Mouse (Mus musculus) forebrain, postnatal 0 days (tissue): ENCODE measurements at regions not wholly inside any gene's neighbourhood (a gene's known extent, or its start where the extent isn't known, plus 50 kb on each side); places are given as distances from the start of the nearest gene placed in this dataset.

Experiments
- ATAC-seq: fragments of 200-750 bp; cut with Nextera tagmentation; 2 replicates; pipeline ENCODE4 v1.8.0; 2017; ENCODE audit warnings: mild to moderate bottlenecking, moderate library complexity
- DNase-seq: peaks from one replicate; pipeline ENCODE4 v3.0.0-alpha.2; 2015
- H3K27ac ChIP-seq: fragments of 300-500 bp; sonication (generic); 2 replicates; pipeline ENCODE4 v1.5.1; 2014; ENCODE audit warnings: low read depth, mild to moderate bottlenecking, antibody characterized with exemption, low read length, moderate library complexity, mixed read lengths
- H3K27me3 ChIP-seq: fragments of 300-500 bp; sonication (generic); 2 replicates; pipeline ENCODE4 v1.6.1; 2014; ENCODE audit warnings: mild to moderate bottlenecking, low read length, mixed read lengths; ENCODE audit not compliant: insufficient read depth
- H3K36me3 ChIP-seq: fragments of 300-500 bp; sonication (generic); 2 replicates; pipeline ENCODE4 v1.6.1; 2014; ENCODE audit warnings: mild to moderate bottlenecking, moderate library complexity; ENCODE audit not compliant: insufficient read depth
- H3K4me1 ChIP-seq: fragments of 300-500 bp; sonication (generic); 2 replicates; pipeline ENCODE4 v1.6.1; 2014; ENCODE audit warnings: antibody characterized with exemption; ENCODE audit not compliant: insufficient read depth
- H3K4me2 ChIP-seq: fragments of 300-500 bp; sonication (generic); 2 replicates; pipeline ENCODE4 v1.6.1; 2014; ENCODE audit warnings: low read depth, mild to moderate bottlenecking, moderate library complexity
- H3K4me3 ChIP-seq: fragments of 300-500 bp; sonication (generic); 2 replicates; pipeline ENCODE4 v1.5.1; 2014; ENCODE audit warnings: low read depth, low read length, mixed read lengths
- H3K9ac ChIP-seq: fragments of 300-500 bp; sonication (generic); 2 replicates; pipeline ENCODE4 v1.6.1; 2014; ENCODE audit warnings: mild to moderate bottlenecking
- H3K9me3 ChIP-seq: fragments of 300-500 bp; sonication (generic); 2 replicates; pipeline ENCODE4 v1.6.1; 2016; ENCODE audit warnings: low read length
- CTCF ChIP-seq: sonication (generic); IDR thresholded peaks from 2 replicates; pipeline ENCODE4 v1.5.1; 2016; ENCODE audit warnings: antibody characterized with exemption, control low read depth, low read depth
- WGBS: fragments of 180-500 bp; shearing (Covaris S2); extraction: QIAGEN DNeasy Blood & Tissue Kit; methylation state at CpG from one replicate; pipeline ENCODE4 v1.1.7; 2014; 5-methylcytosine and 5-hydroxymethylcytosine counted together

- Histone ChIP-seq H3K9me3 (no peaks in the 10 kb centered on the region), H3K27ac (no peak overlapping the region), H3K4me2 (no peak overlapping the region), H3K4me3 (no peak overlapping the region), H3K9ac (no peak overlapping the region), H3K4me1 (no peaks in the 10 kb centered on the region), H3K27me3 (no peaks in the 10 kb centered on the region), H3K36me3 (no peaks in the 10 kb centered on the region)
- ATAC-seq, result no peak
- DNase-seq, result peak; percentile 22
- no peak for TF ChIP-seq CTCF
Measured at GRCm38 (mm10) chr1:35162506-35162905, 312.7 kb downstream of the Plekhb2 start.

GRCm38 (mm10) chr1:35200656-35201055, 350.9 kb downstream of the Plekhb2 start:
- Histone ChIP-seq H3K4me1 (no peaks in the 10 kb centered on the region), H3K9me3 (no peaks in the 10 kb centered on the region), H3K36me3 (no peaks in the 10 kb centered on the region), H3K4me2 (no peak overlapping the region), H3K4me3 (no peak overlapping the region), H3K9ac (no peak overlapping the region), H3K27ac (no peak overlapping the region), H3K27me3 (no peaks in the 10 kb centered on the region)
- DNase-seq, result no peak
- WGBS, result 91% methylated on average over 2 of the region's 2 CpGs
- TF ChIP-seq CTCF, result no peak
- ATAC-seq, result no peak

- Histone ChIP-seq H3K4me3 (no peak overlapping the region), H3K4me2 (no peak overlapping the region), H3K27me3 (no peaks in the 10 kb centered on the region), H3K27ac (no peak overlapping the region), H3K9ac (no peak overlapping the region), H3K9me3 (no peaks in the 10 kb centered on the region), H3K4me1 (no peaks in the 10 kb centered on the region), H3K36me3 (no peaks in the 10 kb centered on the region)
- TF ChIP-seq CTCF, result no peak
- ATAC-seq (peak; percentile 41; the same call in 1 of the 2 replicates), DNase-seq (no peak)
- 70% methylated on average over 7 of the region's 7 CpGs for WGBS
Measured at GRCm38 (mm10) chr1:35201083-35201879, 351.5 kb downstream of the Plekhb2 start.

- WGBS, result 77% methylated on average over 1 of the region's 1 CpGs
- no peaks in the 10 kb centered on the region for H3K36me3 ChIP-seq
- H3K27me3 ChIP-seq, result no peaks in the 10 kb centered on the region
- TF ChIP-seq CTCF, result no peak
- ATAC-seq (no peak), DNase-seq (no peak)
- no peak overlapping the region for H3K4me2 ChIP-seq
- no peak overlapping the region for H3K9ac ChIP-seq
- no peaks in the 10 kb centered on the region for H3K9me3 ChIP-seq
- no peak overlapping the region for H3K27ac ChIP-seq
- no peaks in the 10 kb centered on the region for H3K4me1 ChIP-seq
- no peak overlapping the region for H3K4me3 ChIP-seq
Measured at GRCm38 (mm10) chr1:35201880-35202220, 352.1 kb downstream of the Plekhb2 start.

- no peaks in the 10 kb centered on the region for H3K9me3 ChIP-seq
- H3K27ac ChIP-seq, result no peak overlapping the region
- WGBS, result 65% methylated on average over 4 of the region's 4 CpGs
- no peak overlapping the region for H3K4me3 ChIP-seq
- no peaks in the 10 kb centered on the region for H3K27me3 ChIP-seq
- H3K36me3 ChIP-seq, result no peaks in the 10 kb centered on the region
- H3K4me1 ChIP-seq, result no peaks in the 10 kb centered on the region
- DNase-seq (peak; percentile 52), ATAC-seq (peak; percentile 90)
- no peak overlapping the region for H3K4me2 ChIP-seq
- H3K9ac ChIP-seq, result no peak overlapping the region
- TF ChIP-seq CTCF, result no peak
Measured at GRCm38 (mm10) chr1:35202551-35202950, 352.8 kb downstream of the Plekhb2 start.

- H3K4me3 ChIP-seq, result no peak overlapping the region
- no peak overlapping the region for H3K9ac ChIP-seq
- H3K36me3 ChIP-seq, result no peaks in the 10 kb centered on the region
- 89% methylated on average over 11 of the region's 11 CpGs for WGBS
- H3K9me3 ChIP-seq, result no peaks in the 10 kb centered on the region
- no peak for TF ChIP-seq CTCF
- H3K4me1 ChIP-seq, result no peaks in the 10 kb centered on the region
- no peaks in the 10 kb centered on the region for H3K27me3 ChIP-seq
- no peak overlapping the region for H3K4me2 ChIP-seq
- DNase-seq (no peak), ATAC-seq (no peak)
- H3K27ac ChIP-seq, result no peak overlapping the region
Measured at GRCm38 (mm10) chr1:35206834-35207529, 357.2 kb downstream of the Plekhb2 start.

GRCm38 (mm10) chr1:35212111-35212891, 362.5 kb downstream of the Plekhb2 start:
- Histone ChIP-seq H3K4me1 (no peaks in the 10 kb centered on the region), H3K36me3 (no peaks in the 10 kb centered on the region), H3K9ac (no peak overlapping the region), H3K4me3 (no peak overlapping the region), H3K27me3 (no peaks in the 10 kb centered on the region), H3K9me3 (no peaks in the 10 kb centered on the region), H3K27ac (no peak overlapping the region), H3K4me2 (no peak overlapping the region)
- ATAC-seq (peak; percentile 82), DNase-seq (peak; percentile 27)
- TF ChIP-seq CTCF, result no peak
- 57% methylated on average over 13 of the region's 13 CpGs for WGBS
